Mouse (Mus musculus) myocyte (in vitro differentiated cells): ENCODE measurements around the gene Fam71e1.

ENCODE experiments used
- E2F4 ChIP-seq: IDR thresholded peaks from one replicate; pipeline ENCODE4 v1.6.1; 2011; ENCODE audit warnings: mild to moderate bottlenecking, control low read depth, moderate library complexity; ENCODE audit not compliant: insufficient read depth
- MAX ChIP-seq: IDR thresholded peaks from one replicate; pipeline ENCODE4 v1.6.1; 2011; ENCODE audit warnings: low read depth, mild to moderate bottlenecking, control low read depth
- POLR2A ChIP-seq: IDR thresholded peaks from one replicate; pipeline ENCODE4 v1.6.1; 2011; ENCODE audit warnings: low read depth, mild to moderate bottlenecking, control low read depth, moderate library complexity; ENCODE audit not compliant: insufficient read length
- POLR2AphosphoS2 ChIP-seq: IDR thresholded peaks from one replicate; pipeline ENCODE4 v1.6.1; 2011; ENCODE audit warnings: low read depth, control low read depth; ENCODE audit not compliant: insufficient read length
- TCF12 ChIP-seq: IDR thresholded peaks from one replicate; pipeline ENCODE4 v1.6.1; 2011; ENCODE audit warnings: mild to moderate bottlenecking, control low read depth; ENCODE audit not compliant: poor library complexity, insufficient read depth, severe bottlenecking
- TCF3 ChIP-seq: IDR thresholded peaks from one replicate; pipeline ENCODE4 v1.6.1; 2011; ENCODE audit warnings: low read depth, control low read depth; ENCODE audit not compliant: insufficient read length
- USF1 ChIP-seq: IDR thresholded peaks from one replicate; pipeline ENCODE4 v1.6.1; 2011; ENCODE audit warnings: low read depth, mild to moderate bottlenecking, control low read depth, moderate library complexity

DNA sequence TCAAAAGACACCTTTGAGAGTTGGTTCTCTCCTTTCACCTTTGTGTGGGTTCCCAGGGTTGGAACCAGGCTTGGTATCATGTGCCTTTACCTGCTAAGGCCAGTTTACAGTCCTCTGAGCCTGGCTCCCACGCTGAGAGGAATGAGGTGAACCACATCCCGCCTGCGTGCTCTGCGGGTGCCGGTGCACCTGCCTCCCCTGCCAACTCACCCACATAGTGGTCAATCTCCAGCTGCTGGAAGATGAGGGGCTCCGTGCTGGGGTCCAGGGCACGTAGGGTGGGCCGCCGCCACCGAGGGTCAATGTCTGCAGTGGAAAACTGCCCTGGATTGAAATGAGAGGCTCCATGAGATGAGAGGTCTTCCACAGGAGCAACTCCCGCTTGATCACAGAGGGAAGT, 46.2 kb downstream of the Fam71e1 start:
- TF ChIP-seq TCF12, result no peak
- no peak for TF ChIP-seq POLR2A
- TF ChIP-seq MAX, result no peak
- no peak for TF ChIP-seq POLR2AphosphoS2
- no peak for TF ChIP-seq E2F4
- TF ChIP-seq USF1, result no peak
- no peak for TF ChIP-seq TCF3
